Mouse (Mus musculus) hindbrain, embryonic 10.5 days (tissue): ENCODE data around the gene Limch1. TPM values are rescaled to one million over a fixed set of nuclear protein-coding genes. Genes with fewer than 3 reads are reported as not detected.

ENCODE experiments used
- DNase-seq: peaks from one replicate; pipeline ENCODE4 v3.0.0-alpha.2; 2017; ENCODE audit warnings: low spot score
- H3K27ac ChIP-seq: fragments of 300-500 bp; sonication (generic); 2 replicates; pipeline ENCODE4 v1.5.1; 2016; ENCODE audit warnings: mild to moderate bottlenecking, moderate library complexity
- H3K27me3 ChIP-seq: fragments of 300-500 bp; sonication (generic); 2 replicates; pipeline ENCODE4 v1.6.1; 2016; ENCODE audit warnings: mild to moderate bottlenecking; ENCODE audit not compliant: poor library complexity, insufficient read depth, severe bottlenecking
- H3K36me3 ChIP-seq: fragments of 300-500 bp; sonication (generic); 2 replicates; pipeline ENCODE4 v1.6.1; 2016; ENCODE audit warnings: mild to moderate bottlenecking, moderate library complexity
- H3K4me1 ChIP-seq: fragments of 300-500 bp; sonication (generic); replicated peaks from 2 replicates; pipeline ENCODE4 v1.6.1; 2016; ENCODE audit warnings: mild to moderate bottlenecking
- H3K4me3 ChIP-seq: fragments of 300-500 bp; sonication (generic); 2 replicates; pipeline ENCODE4 v1.5.1; 2016; ENCODE audit warnings: mild to moderate bottlenecking, moderate library complexity
- H3K9me3 ChIP-seq: fragments of 300-500 bp; sonication (generic); 2 replicates; pipeline ENCODE4 v1.6.1; 2016; ENCODE audit warnings: mild to moderate bottlenecking, moderate library complexity
- WGBS: fragments of 180-500 bp; shearing (Covaris S2); methylation state at CpG from one replicate; pipeline ENCODE4 v1.1.7; 2016; 5-methylcytosine and 5-hydroxymethylcytosine counted together
- polyA plus RNA-seq: library from polyadenylated mRNA; unstranded; fragments of >200 nt; fragmentation: Nextera tagmentation; extraction: Ambion mirVana; gene quantifications from 2 replicates; pipeline ENCODE4 v1.2.1, GENCODE M21; 2016

The Limch1 gene
- polyA plus RNA-seq, 1 experiment from 2014 or later, result 49.2 TPM

GRCm38 (mm10) chr5:66909962-66910361 is 164.3 kb downstream of the Limch1 start:
- H3K4me3 ChIP-seq, result no peak overlapping the region
- H3K27ac ChIP-seq, result no peak overlapping the region
- whole genome bisulfite sequencing, result 60% methylated on average over 2 of the region's 2 CpGs
- H3K4me1 ChIP-seq, result no peaks in the 10 kb centered on the region
- 0 out of 2 replicates have a peak, but pooled peaks cover 4% of the 10 kb centered on the region for H3K9me3 ChIP-seq
- H3K36me3 ChIP-seq, result no peaks in the 10 kb centered on the region
- no peak for DNase-seq
- H3K27me3 ChIP-seq, result no peaks in the 10 kb centered on the region

GRCm38 (mm10) chr5:66910610-66911009 is 165.0 kb downstream of the Limch1 start:
- WGBS, result 95% methylated on average over 9 of the region's 9 CpGs
- Histone ChIP-seq H3K36me3 (no peaks in the 10 kb centered on the region), H3K9me3 (0 out of 2 replicates have a peak, but pooled peaks cover 4% of the 10 kb centered on the region), H3K4me1 (no peaks in the 10 kb centered on the region), H3K4me3 (no peak overlapping the region), H3K27ac (no peak overlapping the region), H3K27me3 (no peaks in the 10 kb centered on the region)
- no peak for DNase-seq

GRCm38 (mm10) chr5:66911068-66911467 is 165.4 kb downstream of the Limch1 start:
- Histone ChIP-seq H3K27me3 (no peaks in the 10 kb centered on the region), H3K27ac (no peak overlapping the region), H3K4me3 (no peak overlapping the region), H3K4me1 (no peaks in the 10 kb centered on the region), H3K9me3 (0 out of 2 replicates have a peak, but pooled peaks cover 4% of the 10 kb centered on the region), H3K36me3 (no peaks in the 10 kb centered on the region)
- 95% methylated on average over 4 of the region's 4 CpGs for WGBS
- DNase-seq, result no peak

- Histone ChIP-seq H3K4me1 (peaks cover 12% of the 10 kb centered on the region), H3K27ac (no peak overlapping the region), H3K36me3 (no peaks in the 10 kb centered on the region), H3K9me3 (0 out of 2 replicates have a peak, but pooled peaks cover 4% of the 10 kb centered on the region), H3K4me3 (no peak overlapping the region), H3K27me3 (no peaks in the 10 kb centered on the region)
- DNase-seq, result no peak
- 88% methylated on average over 6 of the region's 6 CpGs for WGBS
Measured at GRCm38 (mm10) chr5:66913791-66914190, 168.2 kb downstream of the Limch1 start.

- no peaks in the 10 kb centered on the region for H3K27me3 ChIP-seq
- no peak overlapping the region for H3K4me3 ChIP-seq
- no peaks in the 10 kb centered on the region for H3K9me3 ChIP-seq
- WGBS, result 87% methylated on average over 8 of the region's 8 CpGs
- H3K4me1 ChIP-seq, result peaks cover 26% of the 10 kb centered on the region
- no peaks in the 10 kb centered on the region for H3K36me3 ChIP-seq
- DNase-seq, result no peak
- H3K27ac ChIP-seq, result peak overlapping the region; percentile 67
Measured at GRCm38 (mm10) chr5:66917353-66918315, 172.0 kb downstream of the Limch1 start.

- 66% methylated on average over 11 of the region's 11 CpGs for WGBS
- Histone ChIP-seq H3K27ac (peak overlapping the region; percentile 67), H3K4me1 (peaks cover 28% of the 10 kb centered on the region), H3K27me3 (no peaks in the 10 kb centered on the region), H3K36me3 (no peaks in the 10 kb centered on the region), H3K4me3 (no peak overlapping the region), H3K9me3 (no peaks in the 10 kb centered on the region)
- DNase-seq, result no peak
Measured at GRCm38 (mm10) chr5:66918316-66919305, 173.0 kb downstream of the Limch1 start.

GRCm38 (mm10) chr5:66922582-66922981 is 177.0 kb downstream of the Limch1 start:
- H3K4me1 ChIP-seq, result peaks cover 28% of the 10 kb centered on the region
- no peaks in the 10 kb centered on the region for H3K27me3 ChIP-seq
- no peaks in the 10 kb centered on the region for H3K9me3 ChIP-seq
- H3K36me3 ChIP-seq, result no peaks in the 10 kb centered on the region
- H3K4me3 ChIP-seq, result no peak overlapping the region
- WGBS, result 82% methylated on average over 5 of the region's 5 CpGs
- H3K27ac ChIP-seq, result no peak overlapping the region
- no peak for DNase-seq

GRCm38 (mm10) chr5:66929291-66929690 is 183.7 kb downstream of the Limch1 start:
- no peak for DNase-seq
- H3K27ac ChIP-seq, result no peak overlapping the region
- H3K4me1 ChIP-seq, result no peaks in the 10 kb centered on the region
- no peaks in the 10 kb centered on the region for H3K9me3 ChIP-seq
- 91% methylated on average over 6 of the region's 6 CpGs for WGBS
- H3K27me3 ChIP-seq, result no peaks in the 10 kb centered on the region
- H3K4me3 ChIP-seq, result no peak overlapping the region
- no peaks in the 10 kb centered on the region for H3K36me3 ChIP-seq

GRCm38 (mm10) chr5:66933134-66933804 is 187.6 kb downstream of the Limch1 start:
- DNase-seq, result no peak
- no peaks in the 10 kb centered on the region for H3K27me3 ChIP-seq
- H3K27ac ChIP-seq, result no peak overlapping the region
- peaks cover 11% of the 10 kb centered on the region for H3K4me1 ChIP-seq
- H3K36me3 ChIP-seq, result no peaks in the 10 kb centered on the region
- H3K9me3 ChIP-seq, result no peaks in the 10 kb centered on the region
- 73% methylated on average over 10 of the region's 10 CpGs for WGBS
- H3K4me3 ChIP-seq, result no peak overlapping the region

- H3K36me3 ChIP-seq, result no peaks in the 10 kb centered on the region
- no peaks in the 10 kb centered on the region for H3K27me3 ChIP-seq
- peaks cover 14% of the 10 kb centered on the region for H3K4me1 ChIP-seq
- 84% methylated on average over 3 of the region's 3 CpGs for WGBS
- no peak for DNase-seq
- no peak overlapping the region for H3K4me3 ChIP-seq
- no peak overlapping the region for H3K27ac ChIP-seq
- no peaks in the 10 kb centered on the region for H3K9me3 ChIP-seq
Measured at GRCm38 (mm10) chr5:66934585-66934984, 189.0 kb downstream of the Limch1 start.

- H3K27me3 ChIP-seq, result no peaks in the 10 kb centered on the region
- peak; percentile 69 for DNase-seq
- H3K27ac ChIP-seq, result 0 out of 2 replicates have a peak overlapping the region, but pooled peaks have one; percentile 30
- H3K4me1 ChIP-seq, result peaks cover 21% of the 10 kb centered on the region
- WGBS, result 30% methylated on average over 9 of the region's 9 CpGs
- H3K36me3 ChIP-seq, result no peaks in the 10 kb centered on the region
- no peaks in the 10 kb centered on the region for H3K9me3 ChIP-seq
- H3K4me3 ChIP-seq, result no peak overlapping the region
Measured at GRCm38 (mm10) chr5:66937376-66937775, 191.7 kb downstream of the Limch1 start.
